Mouse (Mus musculus): ENCODE results near the gene Gm49510.

- no peak for TF ChIP-seq CTCF (IDR thresholded peaks at IDR 0.05; ENCODE audit: extremely low read depth, insufficient read length, insufficient replicate concordance, low read depth, low read length)
- no peak for TF ChIP-seq POLR2A (IDR thresholded peaks at IDR 0.05; ENCODE audit: low read depth, low read length)
These were observed 27.7 kb downstream of the Gm49510 start for GRCm38 (mm10) chr15:78927021-78927787.

Measured in small intestine, adult 2 months (tissue).